Mouse (Mus musculus) lung, postnatal 36 days (tissue): ENCODE data around the gene Bod1l.
A peak's percentile ranks its signal among the peaks of the same experiment; 100 is the strongest.

Experiments used
- DNase-seq: peaks from one replicate; pipeline ENCODE4 v3.0.0; 2022; ENCODE audit warnings: mixed read lengths

The Bod1l gene

DNA sequence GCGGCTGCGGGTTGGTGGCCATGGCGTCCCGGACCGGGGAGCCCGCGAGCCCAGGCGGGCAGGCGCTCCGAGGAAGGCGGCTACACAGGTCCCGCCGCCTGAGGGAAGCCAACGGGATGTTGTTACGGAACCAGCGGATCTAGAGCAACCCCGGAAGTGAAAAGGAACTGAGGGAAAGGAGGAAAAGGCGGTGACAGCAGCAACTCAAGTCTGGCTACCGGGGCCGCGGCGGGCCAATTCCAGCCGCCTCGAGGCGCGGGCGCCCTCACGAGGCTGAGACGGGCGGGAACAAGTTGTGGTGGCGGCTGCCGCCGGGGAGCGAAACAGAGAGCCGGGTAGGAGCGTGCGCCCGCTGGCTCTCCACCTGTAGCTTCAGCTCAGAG, at the start of gene Bod1l:
Bod1l (minus strand) TSS at position 169 of the 383 bp plus-strand sequence.
- DNase-seq: peak; percentile 97

DNA sequence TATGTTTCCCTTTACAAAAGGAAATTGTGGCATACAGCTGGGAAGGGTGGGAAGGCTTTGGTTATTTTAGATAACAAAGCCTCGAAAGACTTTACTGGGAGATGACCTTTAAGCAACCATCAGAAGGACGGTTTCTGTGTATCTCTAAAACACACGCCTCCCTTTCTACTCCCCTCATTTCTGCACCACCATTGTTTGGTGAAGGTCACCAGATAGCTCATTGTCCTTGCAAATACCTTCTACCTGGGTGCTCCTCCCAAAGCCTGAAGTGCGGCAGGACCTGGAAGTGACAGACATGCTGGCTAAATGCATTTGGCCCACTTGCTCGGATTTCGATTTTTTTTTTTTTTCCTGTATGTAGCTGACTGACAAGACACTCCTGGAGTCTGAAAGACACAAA, 49.2 kb upstream of the Bod1l start:
- no peak for DNase-seq

DNA sequence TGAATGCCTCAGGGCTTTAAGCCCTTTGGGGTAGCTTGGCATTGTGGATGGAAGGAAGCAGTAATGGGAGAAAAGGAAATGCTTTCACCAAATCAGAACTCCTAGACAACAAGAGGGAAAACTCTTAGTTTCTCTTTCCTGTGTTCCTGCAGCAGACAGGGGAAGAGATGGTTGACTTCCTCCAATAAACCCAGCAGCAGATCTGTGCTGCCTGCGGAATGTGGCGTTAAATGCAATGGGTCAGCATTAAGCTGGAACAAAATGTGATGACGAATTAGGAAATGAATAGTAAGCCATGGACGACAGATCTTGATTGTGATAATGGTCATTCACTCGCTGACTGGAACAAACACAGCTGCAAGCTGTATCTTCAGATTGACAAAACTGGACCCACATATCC, 46.8 kb upstream of the Bod1l start:
- no peak for DNase-seq

DNA sequence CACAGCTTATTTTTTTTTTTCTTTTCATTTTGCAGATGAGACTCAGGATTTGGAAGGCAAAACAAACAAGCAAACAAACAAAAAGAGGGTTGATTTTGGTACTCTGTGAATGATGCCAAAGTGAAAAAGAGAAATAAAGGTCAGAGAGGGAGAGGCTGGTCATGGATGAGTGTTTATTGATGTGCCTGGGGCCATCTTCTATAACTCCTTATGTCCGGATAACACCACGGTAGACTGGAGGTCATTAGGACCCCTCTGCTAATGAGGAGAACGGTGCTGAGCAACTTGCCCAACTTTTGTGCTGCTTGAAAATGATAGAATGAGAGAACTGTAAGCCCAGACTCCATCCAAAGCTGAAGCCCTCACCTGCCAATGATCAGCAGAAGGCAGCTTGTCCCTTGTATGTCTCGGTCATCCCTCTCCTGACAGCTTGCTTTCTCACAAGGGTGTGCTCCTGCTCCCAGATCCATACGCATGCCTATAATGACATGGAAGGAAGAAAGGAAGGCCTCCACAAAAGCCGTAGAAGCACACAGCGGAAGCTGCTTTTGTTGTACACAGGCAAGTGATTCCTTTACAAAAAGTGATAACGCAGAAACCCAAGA, 45.2 kb upstream of the Bod1l start:
- DNase-seq: no peak

DNA sequence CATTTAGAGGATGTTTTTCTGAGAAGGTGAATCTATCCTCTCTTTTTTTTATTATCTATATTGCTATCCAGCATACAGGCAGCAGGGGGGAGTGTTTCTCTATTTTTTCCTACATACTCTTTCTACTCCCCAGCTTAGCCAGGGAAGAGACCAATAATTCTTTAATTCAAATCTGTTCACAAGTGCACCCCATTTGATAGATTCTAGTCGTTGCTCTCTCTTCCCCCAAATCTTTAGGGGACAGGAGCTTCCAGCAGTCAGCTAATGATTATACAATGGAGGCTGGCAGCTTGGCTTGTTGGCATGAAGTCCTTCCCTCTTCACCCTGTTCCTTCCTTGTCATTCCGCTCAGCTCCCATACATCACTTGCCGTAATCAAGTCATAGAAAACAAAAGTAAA, 44.7 kb upstream of the Bod1l start:
- DNase-seq: no peak

DNA sequence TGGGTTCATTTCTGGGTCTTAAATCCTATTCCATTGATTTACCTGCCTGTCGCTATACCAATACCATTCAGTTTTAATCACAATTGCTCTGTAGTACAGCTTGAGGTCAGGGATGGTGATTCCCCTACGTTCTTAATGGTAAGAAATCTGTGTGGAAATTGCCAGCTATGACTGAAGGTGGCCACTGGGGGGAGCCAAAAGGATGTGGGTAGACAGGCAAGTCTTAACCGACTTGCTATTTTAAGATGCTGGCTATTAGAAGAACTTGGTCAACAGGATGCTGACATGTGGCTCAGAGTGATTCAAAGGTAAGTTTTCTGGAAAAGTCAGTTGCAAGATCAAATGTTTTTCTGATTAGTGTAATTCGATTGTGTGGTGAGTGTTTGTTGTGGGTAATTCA, 43.6 kb upstream of the Bod1l start:
- DNase-seq: peak; percentile 70

DNA sequence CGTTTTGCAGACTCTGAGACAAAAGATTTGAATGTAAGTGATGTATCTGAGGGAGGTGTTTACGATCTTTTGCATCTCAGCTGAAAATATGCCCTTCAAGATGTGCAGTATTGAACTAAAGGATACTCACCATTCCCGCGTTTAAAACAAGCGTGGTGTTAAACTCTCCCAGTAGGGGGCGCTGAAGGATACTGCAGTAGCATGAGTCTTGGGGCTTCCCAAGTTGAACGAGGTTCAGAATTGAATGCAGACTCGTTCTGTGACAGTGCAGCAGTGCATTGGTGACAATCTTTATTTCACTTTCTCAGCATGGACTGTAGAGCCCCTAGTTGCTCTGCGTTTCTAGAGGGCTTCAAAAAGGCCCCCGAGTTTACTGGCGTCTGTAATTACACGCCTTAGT, 40.4 kb upstream of the Bod1l start:
- DNase-seq: peak; percentile 57

DNA sequence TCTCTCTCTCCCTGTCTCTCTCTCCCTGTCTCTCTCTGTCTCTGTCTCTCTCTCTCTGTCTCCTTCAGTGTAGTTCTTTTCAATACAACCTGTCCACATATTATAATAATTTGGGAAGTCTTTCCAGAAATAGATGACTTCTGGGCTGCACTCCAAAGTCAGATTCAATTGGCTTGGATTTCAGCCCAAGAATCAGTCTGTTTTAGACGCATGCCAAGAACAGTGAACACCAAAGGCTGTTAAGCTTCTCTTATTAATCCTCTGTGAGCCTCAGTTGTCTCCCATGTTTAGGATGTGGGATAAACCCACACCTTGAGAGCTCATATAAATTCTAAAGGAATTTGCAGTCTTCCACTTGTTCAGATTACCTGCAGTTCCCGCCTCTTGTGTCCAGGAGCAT, 27.0 kb upstream of the Bod1l start:
- no peak for DNase-seq

DNA sequence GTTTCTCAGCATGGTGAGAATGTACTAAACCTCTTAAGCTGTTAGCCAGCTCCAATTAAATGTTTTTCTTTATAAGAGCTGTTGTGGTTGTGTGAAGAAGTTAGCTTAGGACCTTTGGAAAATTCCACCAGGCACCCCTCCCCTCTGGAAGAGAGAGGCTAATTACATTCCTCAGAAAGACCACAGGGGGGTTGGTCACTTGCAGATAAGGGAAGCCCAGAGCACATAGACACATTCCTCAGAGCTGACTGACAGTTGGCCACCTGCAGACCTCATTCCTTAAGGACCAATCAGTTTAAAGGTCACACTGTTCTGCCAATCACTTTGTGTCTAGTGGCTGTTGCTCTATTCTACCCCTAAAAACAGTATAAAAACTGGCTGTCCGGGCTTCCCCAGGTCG, 11.7 kb upstream of the Bod1l start:
- DNase-seq: no peak

DNA sequence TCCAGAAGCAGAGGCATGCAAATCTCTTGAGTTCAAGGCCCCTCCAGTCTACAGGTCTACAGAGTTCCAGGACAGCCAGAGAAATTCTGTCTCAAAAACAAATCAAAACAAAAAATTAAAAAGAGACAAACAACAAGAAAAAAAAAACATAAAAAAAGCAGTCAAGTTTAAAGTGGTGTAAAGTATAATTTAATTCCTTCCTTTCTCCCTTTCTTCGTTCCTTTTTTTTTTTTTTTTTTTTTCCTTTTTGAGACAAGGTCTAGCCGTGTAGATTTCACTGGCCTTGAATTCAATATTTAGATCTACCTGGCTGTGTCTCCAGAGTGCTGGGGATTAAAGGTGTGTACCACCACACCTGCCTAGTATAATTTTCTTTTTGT, 1.4 kb upstream of the Bod1l start:
- DNase-seq: no peak

DNA sequence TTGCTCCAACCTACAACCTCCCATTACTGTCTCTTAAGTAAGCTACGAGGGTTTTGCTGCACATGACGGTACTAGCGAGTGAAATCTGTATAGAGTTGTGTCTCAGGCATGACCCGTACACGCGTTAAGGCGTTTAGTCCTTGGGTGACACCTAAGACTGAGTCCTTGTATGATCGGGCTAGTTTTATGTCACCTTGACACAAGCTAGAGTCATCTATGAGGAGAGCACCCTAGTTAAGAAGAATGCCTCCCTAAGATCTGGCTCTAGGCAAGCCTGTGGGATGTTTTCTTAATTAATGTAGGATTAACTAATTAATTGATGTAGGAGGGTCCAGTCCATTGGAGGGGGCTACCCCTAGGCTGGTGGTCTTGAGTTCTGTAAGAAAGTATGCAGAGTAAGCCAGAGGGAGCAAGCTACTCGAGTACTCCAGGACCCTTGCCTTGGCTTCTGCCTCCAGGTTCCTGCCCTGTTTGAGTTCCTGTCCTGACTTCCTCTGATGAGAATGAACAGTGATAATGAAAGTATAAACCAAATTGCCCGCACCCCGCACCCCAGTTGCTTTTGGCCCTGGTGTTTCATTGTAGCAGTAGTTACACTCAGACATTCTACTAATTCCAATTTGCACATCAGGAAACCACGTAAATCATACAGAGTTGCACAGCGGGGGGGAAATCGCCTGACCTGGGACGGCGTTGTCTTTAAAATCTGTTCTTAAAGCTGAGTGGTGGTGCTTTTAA, 874 bp upstream of the Bod1l start:
- peak; percentile 54 for DNase-seq

DNA sequence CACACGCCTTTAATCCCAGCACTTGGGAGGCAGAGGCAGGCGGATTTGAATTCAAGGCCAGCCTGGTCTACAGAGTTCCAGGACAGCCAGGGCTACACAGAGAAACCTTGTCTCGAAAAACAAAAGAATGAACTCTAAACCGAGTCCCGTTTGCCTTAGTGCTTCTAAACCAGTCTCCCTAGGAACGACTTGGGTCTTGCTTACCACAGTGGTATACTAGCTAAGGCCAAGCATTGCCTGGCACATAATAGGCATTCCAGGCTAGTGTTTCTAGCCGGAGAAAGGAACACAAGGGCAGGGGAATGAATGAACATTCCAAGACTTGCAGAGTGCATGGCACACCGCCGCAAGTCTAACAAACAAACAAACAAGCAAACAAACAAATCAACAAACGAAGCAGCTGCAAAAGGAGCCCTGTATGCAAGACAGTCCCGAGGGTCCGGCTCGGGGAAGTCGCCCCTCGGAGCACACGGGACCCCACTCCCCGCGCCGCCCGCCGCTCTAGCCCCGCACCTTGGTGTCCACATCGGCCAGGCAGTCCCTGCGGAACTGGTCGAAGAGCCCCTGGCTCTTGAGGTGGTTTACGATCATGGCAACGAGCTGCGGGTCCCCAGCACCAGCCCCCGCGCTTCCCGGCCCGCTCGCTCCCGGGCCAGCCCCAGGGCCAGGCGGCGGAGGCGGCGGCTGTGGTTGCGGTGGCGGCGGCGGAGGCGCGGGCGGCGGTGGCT, 532 bp downstream of the Bod1l start:
- DNase-seq: no peak

DNA sequence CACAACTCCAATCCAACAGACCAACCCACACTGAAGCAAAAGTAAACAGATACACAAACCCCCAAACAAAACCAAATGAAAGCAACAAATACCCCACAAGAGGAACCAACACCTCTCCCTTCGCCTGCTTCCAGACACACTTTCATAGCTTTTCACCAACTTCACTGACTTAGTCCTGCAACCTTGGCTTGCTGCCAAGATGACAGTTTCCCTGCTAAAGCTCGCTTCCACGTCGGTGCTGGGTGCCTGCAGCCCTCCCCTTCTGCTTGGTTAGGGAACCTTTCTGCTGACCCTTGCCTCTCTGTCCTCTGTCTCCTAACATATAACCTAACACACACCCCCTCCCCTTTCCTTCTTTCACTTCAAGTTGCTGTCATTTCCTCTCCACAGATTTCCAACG, 1.4 kb downstream of the Bod1l start:
- peak; percentile 27 for DNase-seq

DNA sequence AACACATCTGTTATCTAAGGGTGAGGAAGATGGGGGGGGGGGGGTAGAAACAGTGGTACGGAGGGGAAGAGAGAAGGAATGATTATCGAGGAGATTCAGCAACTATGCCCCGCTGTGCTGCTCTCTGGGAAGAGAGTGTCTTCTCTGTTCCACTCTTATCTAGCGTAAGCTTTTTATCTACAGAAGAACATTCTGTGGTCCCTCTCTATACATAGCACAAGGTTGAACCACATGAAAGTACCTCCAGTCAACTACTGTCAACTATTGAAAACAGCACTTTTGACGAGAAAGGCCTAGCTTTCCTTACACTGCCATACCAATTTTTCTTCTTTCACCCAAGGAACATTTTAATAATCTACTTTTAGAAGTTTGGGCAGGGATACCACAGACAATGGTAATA, 2.4 kb downstream of the Bod1l start:
- DNase-seq: no peak

DNA sequence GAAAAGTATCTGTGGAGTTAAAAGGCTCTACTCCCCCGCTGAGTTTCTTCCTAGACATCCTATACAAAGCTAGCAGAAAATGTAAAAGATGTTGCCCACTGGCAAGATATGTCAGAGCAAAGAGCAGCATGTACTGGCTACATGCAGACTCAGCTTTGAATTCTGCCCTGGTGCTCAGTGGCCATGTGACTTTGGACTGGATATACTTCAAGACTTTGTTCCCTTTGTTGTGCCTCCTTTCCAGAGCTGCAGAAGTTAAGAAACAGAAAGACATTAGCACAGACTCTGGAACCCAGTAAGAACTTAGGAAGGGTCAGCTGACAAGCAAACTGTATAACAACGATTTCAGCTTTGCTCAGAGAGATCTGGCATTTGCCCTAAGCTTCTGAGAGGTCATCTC, 14.0 kb downstream of the Bod1l start:
- DNase-seq: no peak

DNA sequence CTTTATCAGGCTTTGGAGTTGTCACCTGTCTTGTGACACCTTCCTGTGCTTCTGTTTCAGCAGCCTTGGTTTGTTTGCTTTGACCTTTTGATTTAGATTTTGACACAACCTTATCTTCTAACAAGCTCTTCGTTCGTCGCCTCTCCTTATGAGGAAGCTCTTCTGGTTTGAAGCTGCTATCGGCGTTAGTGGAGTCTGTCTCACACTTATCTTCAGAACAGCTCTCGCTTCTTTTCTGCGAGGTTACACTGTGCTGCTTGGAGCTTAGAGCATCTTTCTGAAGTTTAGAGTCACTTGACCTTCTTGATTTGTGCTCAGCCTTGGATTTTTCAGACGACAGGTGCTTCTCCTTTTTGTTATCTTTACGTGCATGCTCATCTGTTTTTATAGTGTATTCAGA, 23.0 kb downstream of the Bod1l start:
- no peak for DNase-seq

DNA sequence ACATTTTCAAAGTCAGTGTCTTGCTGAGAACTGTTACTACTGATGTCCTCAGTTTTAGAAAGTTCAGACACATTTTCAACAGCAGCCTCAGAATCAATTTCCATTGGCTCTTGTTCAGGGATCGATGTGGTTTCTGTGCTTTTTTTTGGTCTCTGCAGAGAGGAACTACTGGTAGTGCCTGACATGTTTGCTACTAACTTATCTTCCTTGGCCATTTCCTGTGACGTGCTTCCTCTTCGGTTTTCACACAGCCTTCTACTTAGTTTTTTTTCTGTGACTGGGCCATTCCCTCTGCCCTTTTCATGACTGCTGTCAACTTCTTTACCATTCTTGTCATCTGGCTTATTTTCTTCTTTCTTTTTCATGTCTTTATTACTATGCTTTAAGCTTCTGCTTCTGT, 23.6 kb downstream of the Bod1l start:
- no peak for DNase-seq

DNA sequence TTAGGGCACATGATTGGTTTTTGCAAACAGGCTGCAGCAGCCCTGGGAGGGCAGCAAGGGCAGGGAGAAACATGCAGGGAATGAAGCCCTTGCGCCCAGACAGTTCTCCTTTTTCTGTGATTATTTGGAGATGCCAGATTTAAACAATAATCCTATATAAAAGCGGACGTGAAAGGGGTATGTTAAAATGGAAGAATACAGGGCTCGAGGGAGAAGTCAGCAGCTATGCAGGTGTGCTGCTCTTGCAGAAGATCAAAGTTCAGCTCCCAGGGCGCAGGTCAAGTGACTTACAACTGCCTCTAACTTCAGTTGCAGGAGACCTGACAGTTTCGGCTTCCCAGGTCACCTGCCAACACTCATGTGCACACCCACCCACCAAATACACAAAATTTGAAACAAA, 31.6 kb downstream of the Bod1l start:
- DNase-seq: no peak

DNA sequence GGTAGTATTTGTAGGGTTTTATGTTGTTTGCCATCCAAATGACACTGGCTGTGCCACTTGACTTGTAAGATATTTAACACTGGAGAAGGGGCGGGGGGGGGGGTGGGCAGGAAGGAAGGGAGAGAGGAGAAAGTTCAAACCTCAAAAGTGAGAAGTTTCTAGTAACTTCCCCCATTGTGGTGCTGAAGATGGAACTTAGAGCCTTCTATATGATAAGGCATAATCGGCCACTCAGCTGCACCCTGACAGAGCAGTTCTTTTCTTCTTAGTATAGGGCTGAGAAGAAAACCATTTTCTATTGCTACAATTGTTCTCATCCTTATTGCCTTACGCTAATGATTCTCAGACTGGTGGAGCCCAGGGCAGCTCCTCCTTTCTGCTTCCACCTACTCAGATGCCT, 32.8 kb downstream of the Bod1l start:
- DNase-seq: no peak

DNA sequence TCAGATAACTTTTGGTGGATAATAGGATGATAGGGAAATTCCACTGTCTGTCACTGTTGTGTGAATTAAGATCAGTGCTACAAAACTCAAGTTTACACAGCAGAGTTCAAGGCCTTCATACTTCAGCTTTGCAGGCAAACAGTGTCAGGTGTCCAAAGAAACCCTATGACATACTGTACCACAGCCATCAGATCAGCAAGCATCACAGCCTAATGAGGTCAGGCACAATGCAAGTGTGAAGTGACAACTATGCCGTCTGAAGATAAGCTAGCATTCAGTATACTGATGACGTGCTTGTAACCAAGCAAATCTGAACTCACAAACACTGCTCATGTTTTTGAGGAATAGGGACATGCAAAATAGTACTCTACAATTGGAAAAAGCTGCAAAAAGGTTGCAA, 36.7 kb downstream of the Bod1l start:
- DNase-seq: no peak

DNA sequence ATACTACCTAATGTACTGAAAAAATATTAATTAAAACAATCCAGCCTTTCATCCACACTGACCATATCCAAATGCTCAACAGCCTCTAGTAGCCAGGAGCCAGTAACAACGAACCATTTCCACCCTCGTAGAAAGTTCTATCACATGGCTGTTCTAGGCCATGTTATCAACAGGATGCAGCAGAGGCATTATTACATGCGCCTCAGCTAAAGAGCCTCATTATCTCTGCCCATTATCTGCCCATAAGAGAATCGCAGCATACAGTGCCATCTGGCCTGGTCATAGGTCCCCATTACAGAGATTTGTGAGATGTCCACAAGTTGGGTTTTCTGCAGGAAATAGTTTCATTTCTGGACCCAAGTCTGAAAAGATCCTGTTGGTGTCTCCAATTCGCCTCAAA, 37.9 kb downstream of the Bod1l start:
- DNase-seq: no peak

DNA sequence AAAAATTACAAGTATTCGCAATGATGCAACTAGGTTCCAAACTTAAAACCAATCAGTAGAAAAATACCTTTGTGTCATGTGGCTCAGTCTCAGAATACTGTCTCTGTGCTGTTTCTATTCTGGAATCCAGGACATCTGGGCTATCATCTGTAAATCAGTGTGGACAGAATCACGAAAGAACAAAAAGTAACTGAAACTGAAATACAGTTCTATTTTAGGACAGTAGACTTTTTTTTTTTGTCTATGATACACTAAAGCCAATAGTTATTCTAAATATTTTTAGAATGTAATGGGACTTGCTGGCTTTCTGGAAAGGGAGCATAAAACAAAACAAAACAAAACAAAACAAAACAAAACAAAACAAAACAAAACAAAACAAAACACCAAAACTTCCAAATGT, 39.0 kb downstream of the Bod1l start:
- DNase-seq: no peak

DNA sequence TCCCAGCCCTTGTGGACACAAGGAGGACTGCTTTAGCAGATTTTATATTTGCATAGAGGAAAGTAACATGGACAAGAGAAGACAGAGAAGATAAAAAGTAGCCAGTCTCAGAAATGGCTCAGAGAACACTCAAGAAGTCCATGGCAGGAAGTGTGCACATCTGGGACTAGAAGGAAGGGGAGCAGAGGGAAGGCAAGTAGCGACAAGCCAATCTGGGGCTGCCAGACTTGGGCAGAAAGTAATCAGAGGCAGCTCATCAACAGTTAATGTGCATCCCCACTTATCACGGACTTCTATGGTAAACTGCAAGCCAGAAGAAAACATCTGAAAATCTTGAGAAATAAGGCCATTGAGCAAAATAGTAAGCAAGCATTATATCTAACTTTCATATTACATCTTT, 39.5 kb downstream of the Bod1l start:
- DNase-seq: no peak

DNA sequence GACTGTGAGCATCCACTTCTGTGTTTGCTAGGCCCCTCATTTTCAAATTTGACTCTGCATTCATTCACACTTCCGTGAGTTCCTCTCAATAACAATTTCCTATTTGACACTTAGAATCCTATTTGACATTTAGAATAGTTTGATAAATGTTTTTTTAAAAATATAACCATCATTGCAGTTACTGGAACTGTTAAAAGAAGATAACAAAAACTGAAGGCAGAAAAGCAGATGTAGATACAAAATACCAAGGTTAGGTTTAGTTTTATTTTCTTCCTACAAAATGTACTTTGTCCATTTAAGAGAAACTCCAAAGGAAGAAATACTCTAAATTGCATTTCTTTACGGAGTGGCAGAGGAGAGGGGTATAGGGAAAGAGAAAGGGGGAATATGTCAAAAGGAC, 42.5 kb downstream of the Bod1l start:
- DNase-seq: no peak

DNA sequence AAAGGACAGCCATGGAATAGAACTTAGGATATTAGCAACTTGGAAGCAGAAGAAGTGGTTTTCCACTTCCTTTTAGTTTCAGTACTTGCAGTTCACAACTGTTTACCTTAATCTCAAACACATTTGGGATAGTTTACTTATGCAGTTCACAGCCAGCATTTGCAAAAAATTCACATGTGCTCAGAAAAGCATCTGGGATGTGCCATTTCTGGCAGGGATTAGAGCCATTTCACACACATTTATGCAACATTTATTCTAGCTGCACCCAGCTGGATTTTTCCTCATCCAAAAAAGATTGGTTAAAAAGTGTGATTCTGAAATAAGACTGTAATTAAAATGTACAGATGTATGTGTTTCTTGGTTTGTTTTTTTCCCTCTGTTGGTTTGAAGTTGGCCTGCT, 49.7 kb downstream of the Bod1l start:
- DNase-seq: no peak
